In the genomic region with DNA sequence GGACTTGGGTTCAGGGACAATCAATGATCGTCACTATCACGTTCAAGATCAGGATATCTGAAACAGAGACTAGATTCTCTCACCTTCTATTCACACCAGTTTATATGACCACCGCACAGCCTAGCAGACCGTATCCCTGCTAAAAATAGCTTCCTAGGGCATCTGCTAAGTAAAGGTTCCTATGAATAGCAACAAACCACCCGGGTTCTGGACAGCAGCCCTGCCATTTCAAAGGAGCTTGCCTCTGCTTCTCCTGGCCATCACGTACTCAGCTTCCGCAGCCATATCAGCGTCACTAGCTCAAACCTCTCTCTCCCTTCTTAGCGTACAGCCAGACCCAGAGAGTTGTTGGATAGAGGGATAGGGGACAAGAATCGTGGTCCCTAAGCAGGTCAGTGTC, we compare ENCODE assay signal across 19 mouse cellular contexts. TPM values are rescaled to one million over a fixed set of nuclear protein-coding genes. Genes with fewer than 3 reads are reported as not detected.
DNase-seq lines count a peak whose midpoint lies in the region; ATAC-seq lines count a peak whose summit lies in the region.
"Had no signal": no experiment of that assay in that cellular context is flagged by ENCODE, and none has a peak within 500 bp of the region (broad histone marks: within the 10 kb centered on the region; RNA-seq: fewer than 3 reads in every experiment).

No protein-coding gene starts in this region.

- H3K9me3 ChIP-seq in heart, embryonic 14.5 days (ENCODE audit: control insufficient read depth, low read length) = no peaks in the 10 kb centered on the region
- no peaks in the 10 kb centered on the region for H3K9me3 ChIP-seq in intestine, embryonic 14.5 days (ENCODE audit: control insufficient read depth, low read length)
- no peaks in the 10 kb centered on the region for H3K9me3 ChIP-seq in forebrain, embryonic 14.5 days (replicated peaks; ENCODE audit: control insufficient read depth, low read length)
- no peaks in the 10 kb centered on the region for H3K9me3 ChIP-seq in liver, embryonic 11.5 days (ENCODE audit: control insufficient read depth, low read length)
- H3K9me3 ChIP-seq: limb, embryonic 10.5 days; liver, embryonic 13.5 days had no signal

- no peak for ATAC-seq in heart, embryonic 14.5 days (ENCODE audit: insufficient number of reproducible peaks, insufficient read depth, low FRiP score, low read depth)
- 0 out of 2 replicates have a peak, but pooled peaks have one; percentile 12 for ATAC-seq in intestine, embryonic 14.5 days (replicated peaks; ENCODE audit: low FRiP score, low TSS enrichment, low read depth)
- ATAC-seq in forebrain, embryonic 14.5 days = no peak
- ATAC-seq in liver, embryonic 11.5 days (replicated peaks; ENCODE audit: low FRiP score) = no peak

- WGBS in heart, embryonic 14.5 days = 26% methylated on average over 10 of the region's 10 CpGs
- 74% methylated on average over 10 of the region's 10 CpGs for WGBS in intestine, embryonic 14.5 days
- 88% methylated on average over 10 of the region's 10 CpGs for WGBS in forebrain, embryonic 14.5 days
- WGBS in liver, embryonic 11.5 days = 76% methylated on average over 10 of the region's 10 CpGs

- no peaks in the 10 kb centered on the region for H3K36me3 ChIP-seq in heart, embryonic 14.5 days (ENCODE audit: control insufficient read depth, insufficient read depth, low read length)
- H3K36me3 ChIP-seq in intestine, embryonic 14.5 days (ENCODE audit: control insufficient read depth, insufficient read depth, low read length) = no peaks in the 10 kb centered on the region
- H3K36me3 ChIP-seq in forebrain, embryonic 14.5 days (ENCODE audit: control insufficient read depth, insufficient read depth, low read length) = no peaks in the 10 kb centered on the region
- no peaks in the 10 kb centered on the region for H3K36me3 ChIP-seq in liver, embryonic 11.5 days (ENCODE audit: control insufficient read depth, insufficient read depth, low read length)
- H3K36me3 ChIP-seq: limb, embryonic 10.5 days; liver, embryonic 13.5 days had no signal

- H3K27ac ChIP-seq in heart, embryonic 14.5 days (replicated peaks in 1 of 2; ENCODE audit: control insufficient read depth in 1 of 2, insufficient read depth in 1 of 2, low read depth in 2 of 2, low read length in 2 of 2) = peak overlapping the region; percentile 86 to 93
- H3K27ac ChIP-seq in intestine, embryonic 14.5 days (ENCODE audit: low read depth) = no peak overlapping the region
- no peak overlapping the region for H3K27ac ChIP-seq in forebrain, embryonic 14.5 days (ENCODE audit: low read depth, low read length)
- no peak overlapping the region for H3K27ac ChIP-seq in liver, embryonic 11.5 days (ENCODE audit: low read depth, low read length)
- H3K27ac ChIP-seq: hindbrain, embryonic 14.5 days; limb, embryonic 10.5 days; liver, embryonic 13.5 days had no signal

- H3K9ac ChIP-seq in heart, embryonic 14.5 days (ENCODE audit: low read length) = peak overlapping the region; percentile 36; the same call in 1 of the 2 replicates
- H3K9ac ChIP-seq in intestine, embryonic 14.5 days (ENCODE audit: low read length) = no peak overlapping the region
- no peak overlapping the region for H3K9ac ChIP-seq in forebrain, embryonic 14.5 days (ENCODE audit: low read length)
- H3K9ac ChIP-seq in liver, embryonic 11.5 days (ENCODE audit: low read depth, low read length) = no peak overlapping the region
- H3K9ac ChIP-seq: hindbrain, embryonic 14.5 days; liver, embryonic 13.5 days had no signal

- H3K4me3 ChIP-seq in heart, embryonic 14.5 days (ENCODE audit: control insufficient read depth in 1 of 2, insufficient read depth in 1 of 2, low read depth in 1 of 2, low read length in 2 of 2) = no peak overlapping the region
- no peak overlapping the region for H3K4me3 ChIP-seq in intestine, embryonic 14.5 days (ENCODE audit: low read depth, low read length)
- no peak overlapping the region for H3K4me3 ChIP-seq in forebrain, embryonic 14.5 days (ENCODE audit: low read depth, low read length)
- H3K4me3 ChIP-seq in liver, embryonic 11.5 days (ENCODE audit: low read depth, low read length) = no peak overlapping the region
- H3K4me3 ChIP-seq: limb, embryonic 10.5 days; liver, embryonic 13.5 days had no signal

- no peaks in the 10 kb centered on the region for H3K27me3 ChIP-seq in heart, embryonic 14.5 days (ENCODE audit: control insufficient read depth, insufficient read depth, low read length)
- no peaks in the 10 kb centered on the region for H3K27me3 ChIP-seq in intestine, embryonic 14.5 days (replicated peaks; ENCODE audit: control insufficient read depth, insufficient read depth, low read length)
- H3K27me3 ChIP-seq in forebrain, embryonic 14.5 days (replicated peaks; ENCODE audit: control insufficient read depth, insufficient read depth, low read length) = no peaks in the 10 kb centered on the region
- H3K27me3 ChIP-seq in liver, embryonic 11.5 days (replicated peaks; ENCODE audit: control insufficient read depth, insufficient read depth, low read length) = no peaks in the 10 kb centered on the region
- H3K27me3 ChIP-seq: CH12.LX; liver, embryonic 13.5 days had no signal

- DNase-seq in gastrocnemius, adult 18-20 months (ENCODE audit: low spot score) = peak; percentile 84
- DNase-seq in gastrocnemius, postnatal 4 days (ENCODE audit: low spot score in 2 of 2) = no peak
- DNase-seq in intestine, embryonic 14.5 days (ENCODE audit: low spot score) = no peak
- no peak for DNase-seq in forebrain, embryonic 14.5 days (ENCODE audit: low spot score)
- no peak for DNase-seq in liver, embryonic 11.5 days (ENCODE audit: low spot score)
- no peak for DNase-seq in layer of hippocampus, postnatal 25 days (ENCODE audit: extremely low spot score in 1 of 2, low spot score in 1 of 2)
- DNase-seq in ovary, adult 18-20 months (ENCODE audit: low spot score) = no peak
- DNase-seq: adrenal gland, postnatal 14 days; cerebellum, postnatal 14 days; liver, embryonic 13.5 days; lung, postnatal 10 days; right cerebral cortex, postnatal 4 days had no signal

- H3K4me2 ChIP-seq in heart, embryonic 14.5 days (ENCODE audit: low read length) = peak overlapping the region; percentile 46
- no peak overlapping the region for H3K4me2 ChIP-seq in intestine, embryonic 14.5 days (ENCODE audit: low read length)
- no peak overlapping the region for H3K4me2 ChIP-seq in forebrain, embryonic 14.5 days (ENCODE audit: low read length)
- H3K4me2 ChIP-seq in liver, embryonic 11.5 days = no peak overlapping the region
- H3K4me2 ChIP-seq: hindbrain, embryonic 14.5 days; liver, embryonic 13.5 days had no signal

- peaks cover 35 to 39% of the 10 kb centered on the region in 2 experiments for H3K4me1 ChIP-seq in heart, embryonic 14.5 days (ENCODE audit: control insufficient read depth in 2 of 2, insufficient read depth in 2 of 2, low read length in 2 of 2)
- H3K4me1 ChIP-seq in intestine, embryonic 14.5 days (replicated peaks; ENCODE audit: control insufficient read depth, insufficient read depth, low read length) = no peaks in the 10 kb centered on the region
- H3K4me1 ChIP-seq in forebrain, embryonic 14.5 days (ENCODE audit: control insufficient read depth, insufficient read depth, low read length) = no peaks in the 10 kb centered on the region
- no peaks in the 10 kb centered on the region for H3K4me1 ChIP-seq in liver, embryonic 11.5 days (replicated peaks; ENCODE audit: control insufficient read depth, insufficient read depth, low read length)
- H3K4me1 ChIP-seq: liver, embryonic 13.5 days had no signal

RNA-seq across cellular contexts. Expression of gene Ckmt2, which starts 0.7 kb away (rescaled TPM):
- total RNA-seq in gastrocnemius, adult 18-20 months (2021) = 1,000 to 10,000 TPM; 1,267 to 1,509 TPM
- total RNA-seq in gastrocnemius, postnatal 4 days (2021) = 100 to 1,000 TPM; 168 to 176 TPM
- polyA plus RNA-seq in heart, embryonic 14.5 days (2014; fragmentation: Nextera tagmentation; extraction: Ambion mirVana) = 30.1 and 32.2 TPM in 2 replicates
- polyA plus RNA-seq in intestine, embryonic 14.5 days (2014; fragmentation: Nextera tagmentation; extraction: Ambion mirVana) = 0.55 and 0.67 TPM in 2 replicates
- polyA plus RNA-seq in forebrain, embryonic 14.5 days (2014; fragmentation: Nextera tagmentation; extraction: Ambion mirVana) = not detected in 2 replicates
- not detected in 2 replicates for polyA plus RNA-seq in liver, embryonic 11.5 days (2014; fragmentation: Nextera tagmentation; extraction: Ambion mirVana)
- under 1 TPM in 1 of 2 experiments, not detected in 1; 0.34 TPM for total RNA-seq in layer of hippocampus, postnatal 25 days (2021)
- total RNA-seq: adrenal gland, postnatal 14 days; CH12.LX; monocyte, adult 5-6 weeks had no signal
- polyA plus RNA-seq: limb, embryonic 10.5 days; liver, embryonic 13.5 days; neural tube, embryonic 14.5 days; stomach, embryonic 14.5 days had no signal

Comparison
In these comparisons a context has a peak if more than half of its experiments do, and no peak if none do; other contexts are left out.
1. H3K27ac ChIP-seq: peak in heart, embryonic 14.5 days (2 of 2); none in intestine, embryonic 14.5 days (single experiment), forebrain, embryonic 14.5 days (single experiment) and liver, embryonic 11.5 days (single experiment).
2. RNA of gene Ckmt2, which starts 0.7 kb away (polyA plus RNA-seq): 30.1 to 32.2 TPM in heart, embryonic 14.5 days; 0.55 to 0.67 TPM in intestine, embryonic 14.5 days, not detected in liver, embryonic 11.5 days and not detected in forebrain, embryonic 14.5 days; every median in the first group is over 10 times any median in the second.